Mouse (Mus musculus) CH12.LX (cell line): ENCODE data around the gene Olfr150. TPM values are rescaled to one million over a fixed set of nuclear protein-coding genes. Genes with fewer than 3 reads are reported as not detected.

ENCODE experiments used
- DNase-seq: peaks from one replicate; pipeline ENCODE4 v3.0.0-alpha.2; 2013; ENCODE audit errors: extremely low read depth
- H3K27ac ChIP-seq: 2 replicates; pipeline ENCODE4 v1.5.1; 2012; ENCODE audit warnings: low read depth, mild to moderate bottlenecking, control low read depth, moderate library complexity; ENCODE audit not compliant: insufficient read depth
- H3K27me3 ChIP-seq: replicated peaks from 2 replicates; pipeline ENCODE3; 2012; ENCODE audit warnings: inconsistent platforms
- H3K36me3 ChIP-seq, 2 experiments: replicated peaks in 1 of 2; 2 replicates each; pipeline versions ENCODE3 to v1.6.1; 2012; ENCODE audit warnings: inconsistent platforms in 1 of 2, low read length in 1 of 2, mild to moderate bottlenecking in 1 of 2, mixed read lengths in 1 of 2, moderate library complexity in 1 of 2; ENCODE audit not compliant: control insufficient read depth in 1 of 2, insufficient read depth in 1 of 2
- H3K4me1 ChIP-seq, 2 experiments: 2 replicates each; pipeline ENCODE4 v1.6.1; 2012; ENCODE audit warnings: inconsistent platforms in 1 of 2, moderate library complexity in 1 of 2; ENCODE audit not compliant: insufficient read depth in 2 of 2, control insufficient read depth in 1 of 2
- H3K4me2 ChIP-seq: 2 replicates; pipeline ENCODE4 v1.6.1; 2012; ENCODE audit warnings: low read depth, mild to moderate bottlenecking, control low read depth; ENCODE audit not compliant: poor library complexity, insufficient read depth, severe bottlenecking
- H3K4me3 ChIP-seq, 3 experiments: fragments of 150-350 bp in 1 of 3; sonication (generic) in 1 of 3; replicated peaks in 1 of 3; 2 replicates each; pipeline versions ENCODE3 to v1.5.1; 2011 to 2012; ENCODE audit warnings: low read depth in 2 of 3, low read length in 2 of 3, mild to moderate bottlenecking in 2 of 3, moderate library complexity in 2 of 3, control low read depth in 1 of 3, improper control_type of control experiment in 1 of 3, inconsistent platforms in 1 of 3, mixed read lengths in 1 of 3; ENCODE audit not compliant: poor library complexity in 1 of 3
- H3K79me2 ChIP-seq: replicated peaks from 2 replicates; pipeline ENCODE4 v1.6.1; 2012; ENCODE audit warnings: mild to moderate bottlenecking, moderate library complexity; ENCODE audit not compliant: control insufficient read depth, poor library complexity, insufficient read depth, severe bottlenecking; ENCODE audit errors: extremely low read depth
- H3K9ac ChIP-seq: 2 replicates; pipeline ENCODE4 v1.6.1; 2012; ENCODE audit warnings: low read depth, mild to moderate bottlenecking, control low read depth, moderate library complexity; ENCODE audit not compliant: insufficient read depth
- H3K9me3 ChIP-seq: replicated peaks from 2 replicates; pipeline ENCODE3; 2012; ENCODE audit warnings: low read length, inconsistent platforms, mixed read lengths
- CHD1 ChIP-seq: IDR thresholded peaks from 2 replicates; pipeline ENCODE4 v1.6.1; 2012; ENCODE audit warnings: low read depth, low read length, improper control_type of control experiment, inconsistent platforms
- CTCF ChIP-seq, 2 experiments: IDR thresholded peaks in 1 of 2; conservative IDR thresholded peaks in 1 of 2; 2 replicates each; pipeline ENCODE4 v1.5.1; 2011 to 2012; ENCODE audit warnings: low read depth in 2 of 2, low read length in 2 of 2, improper control_type of control experiment in 1 of 2, inconsistent platforms in 1 of 2, mild to moderate bottlenecking in 1 of 2, moderate library complexity in 1 of 2
- E2F4 ChIP-seq: IDR thresholded peaks from 2 replicates; pipeline ENCODE4 v1.6.1; 2011; ENCODE audit warnings: low read depth, low read length, improper control_type of control experiment; ENCODE audit not compliant: insufficient replicate concordance
- EP300 ChIP-seq: IDR thresholded peaks from 2 replicates; pipeline ENCODE4 v1.6.1; 2011; ENCODE audit warnings: low read length, improper control_type of control experiment
- JUND ChIP-seq: conservative IDR thresholded peaks from 2 replicates; pipeline ENCODE4 v1.6.1; 2011; ENCODE audit warnings: low read depth, low read length, improper control_type of control experiment
- MAX ChIP-seq: IDR thresholded peaks from 2 replicates; pipeline ENCODE4 v1.6.1; 2011; ENCODE audit warnings: low read length, improper control_type of control experiment
- MEF2A ChIP-seq: IDR thresholded peaks from 2 replicates; pipeline ENCODE4 v1.6.1; 2014; ENCODE audit warnings: low read depth, mild to moderate bottlenecking, inconsistent platforms, low read length, improper control_type of control experiment, borderline replicate concordance
- MYC ChIP-seq: IDR thresholded peaks from 2 replicates; pipeline ENCODE4 v1.6.1; 2011; ENCODE audit warnings: low read depth, mild to moderate bottlenecking, improper control_type of control experiment, low read length
- NRF1 ChIP-seq: IDR thresholded peaks from 2 replicates; pipeline ENCODE4 v1.6.1; 2014; ENCODE audit warnings: low read depth, mild to moderate bottlenecking, inconsistent platforms, low read length, improper control_type of control experiment, moderate library complexity
- PAX5 ChIP-seq: IDR thresholded peaks from 2 replicates; pipeline ENCODE4 v1.6.1; 2012; ENCODE audit warnings: low read length, inconsistent platforms, mixed read lengths
- POLR2A ChIP-seq: IDR thresholded peaks from 2 replicates; pipeline ENCODE4 v1.6.1; 2011; ENCODE audit warnings: low read depth, mild to moderate bottlenecking, improper control_type of control experiment, low read length
- POLR2AphosphoS2 ChIP-seq: IDR thresholded peaks from 2 replicates; pipeline ENCODE4 v1.6.1; 2011; ENCODE audit warnings: low read depth, low read length, improper control_type of control experiment
- RCOR1 ChIP-seq: conservative IDR thresholded peaks from 2 replicates; pipeline ENCODE4 v1.6.1; 2012; ENCODE audit warnings: low read depth, mild to moderate bottlenecking, inconsistent platforms, low read length, improper control_type of control experiment
- SMC3 ChIP-seq: IDR thresholded peaks from 2 replicates; pipeline ENCODE4 v1.6.1; 2011; ENCODE audit warnings: low read depth, low read length, improper control_type of control experiment
- UBTF ChIP-seq: IDR thresholded peaks from 2 replicates; pipeline ENCODE4 v1.6.1; 2012; ENCODE audit warnings: low read depth, mild to moderate bottlenecking, inconsistent platforms, low read length, improper control_type of control experiment, moderate library complexity
- USF1 ChIP-seq: IDR thresholded peaks from 2 replicates; pipeline ENCODE4 v1.6.1; 2014; ENCODE audit warnings: low read depth, mild to moderate bottlenecking, inconsistent platforms, low read length, improper control_type of control experiment
- ZC3H11A ChIP-seq: IDR thresholded peaks from 2 replicates; pipeline ENCODE4 v1.6.1; 2012; ENCODE audit warnings: low read depth, mild to moderate bottlenecking, inconsistent platforms, low read length, improper control_type of control experiment
- ZKSCAN1 ChIP-seq: IDR thresholded peaks from 2 replicates; pipeline ENCODE4 v1.6.1; 2012; ENCODE audit warnings: low read depth, inconsistent platforms, low read length, improper control_type of control experiment, borderline replicate concordance
- ZMIZ1 ChIP-seq: IDR thresholded peaks from 2 replicates; pipeline ENCODE4 v1.6.1; 2012; ENCODE audit warnings: low read depth, mild to moderate bottlenecking, inconsistent platforms, low read length, improper control_type of control experiment
- dilution Hi-C: fragments of 300-500 bp; cut with MboI; formaldehyde crosslinking; loops from 2 replicates; pipeline ENCODE4 v1.14.3; 2020; ENCODE audit warnings: low sequenced_read_pairs; ENCODE audit not compliant: extremely low pct_unique_long_range_greater_than_20kb, extremely low pct_ligation_motif_present
- in situ Hi-C: fragments of 300-500 bp; cut with MboI; formaldehyde crosslinking; loops from 3 replicates; pipeline ENCODE4 v1.14.3; 2019; ENCODE audit warnings: low sequenced_read_pairs, low pct_ligation_motif_present, low pct_unique_long_range_greater_than_20kb, mixed read lengths
- polyA plus RNA-seq: library from polyadenylated mRNA; unstranded; fragments of >175 nt; gene quantifications from 2 replicates; pipeline ENCODE4 v1.2.1, GENCODE M21; 2012; ENCODE audit warnings: low read depth; ENCODE audit not compliant: insufficient read length
- total RNA-seq, 2 experiments: library from RNA; depleted of rRNA; stranded (reverse); fragments of 300-350 nt in 1 of 2; fragments of >200 nt in 1 of 2; gene quantifications; 2 replicates each; pipeline ENCODE4 v1.2.3; 2012 to 2014

Gene Olfr150
- total and polyA plus RNA-seq, 3 experiments = not detected

DNA sequence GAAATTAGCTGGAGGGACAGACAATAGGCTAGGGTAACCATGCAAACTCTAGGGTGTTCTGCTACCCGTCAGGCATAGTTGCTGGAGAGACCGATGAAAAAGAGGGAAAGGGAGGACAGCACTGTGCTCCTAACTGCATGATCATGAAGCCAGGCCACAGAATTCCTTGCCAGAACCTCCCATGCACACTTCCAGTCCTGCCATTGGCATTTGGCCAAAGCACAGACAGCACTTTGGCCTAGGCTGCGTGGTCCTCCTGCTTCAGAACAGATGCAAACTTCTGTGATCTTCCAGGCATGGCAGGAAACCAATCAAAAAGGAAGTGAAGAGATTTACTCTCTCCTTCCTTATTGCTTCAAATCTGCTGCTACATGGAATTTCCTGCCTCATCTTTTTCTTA is 21.8 kb upstream of the Olfr150 start:
- Histone ChIP-seq H3K36me3 (no peaks in the 10 kb centered on the region), H3K4me3 (no peak overlapping the region), H3K79me2 (no peaks in the 10 kb centered on the region), H3K4me2 (no peak overlapping the region), H3K27ac (no peak overlapping the region), H3K4me1 (peaks cover 0 to 6% of the 10 kb centered on the region in 2 experiments; a peak in 2 of 4 replicates), H3K9ac (no peak overlapping the region), H3K9me3 (no peaks in the 10 kb centered on the region), H3K27me3 (no peaks in the 10 kb centered on the region)
- TF ChIP-seq JUND (no peak), ZMIZ1 (no peak), ZC3H11A (no peak), CHD1 (no peak), POLR2A (no peak), MYC (no peak), PAX5 (no peak), CTCF (conservative IDR thresholded peaks at IDR 0.05 in 1 of 2, IDR thresholded peaks at IDR 0.05 in 1 of 2; ENCODE audit: low read depth in 2 of 2, low read length in 2 of 2) (no peak), SMC3 (no peak), ZKSCAN1 (no peak), USF1 (no peak), MEF2A (no peak), NRF1 (no peak), MAX (no peak), POLR2AphosphoS2 (no peak), EP300 (no peak), E2F4 (no peak)
- dilution Hi-C loops = no loop called here
- in situ Hi-C loops = no loop called here
- DNase-seq = no peak

GRCm38 (mm10) chr9:39711053-39711452 is 19.7 kb upstream of the Olfr150 start, which contains the start of gene Olfr965:
TSS of gene Olfr965 (plus strand) at chr9:39711353.
- TF ChIP-seq RCOR1 (no peak), UBTF (no peak)
- H3K4me1 ChIP-seq = peaks cover 0 to 6% of the 10 kb centered on the region in 2 experiments; a peak in 2 of 4 replicates
- no peaks in the 10 kb centered on the region for H3K79me2 ChIP-seq
- H3K4me2 ChIP-seq = no peak within 1 kb of the TSS
- H3K4me3 ChIP-seq = no peak within 1 kb of the TSS
- H3K9ac ChIP-seq = no peak within 1 kb of the TSS
- in situ Hi-C loops = no loop called here
- H3K36me3 ChIP-seq = no peaks in the 10 kb centered on the region
- H3K27me3 ChIP-seq = no peaks in the 10 kb centered on the region
- H3K27ac ChIP-seq = no peak within 1 kb of the TSS
- dilution Hi-C loops = no loop called here
- DNase-seq = no peak
- H3K9me3 ChIP-seq = no peaks in the 10 kb centered on the region
